Mouse (Mus musculus) liver, adult 2 months (tissue): ENCODE measurements at regions not wholly inside any gene's neighbourhood (a gene's known extent, or its start where the extent isn't known, plus 50 kb on each side); places are given as distances from the start of the nearest gene placed in this dataset.

Experiments
- CTCF ChIP-seq: fragments of 200-500 bp; IDR thresholded peaks from 2 replicates; pipeline ENCODE4 v1.5.1; 2011; ENCODE audit warnings: low read depth, low read length, control low read depth
- POLR2A ChIP-seq: fragments of 200-500 bp; IDR thresholded peaks from 2 replicates; pipeline ENCODE4 v1.6.1; 2011; ENCODE audit warnings: low read length, control low read depth; ENCODE audit not compliant: insufficient read depth; ENCODE audit errors: extremely low read depth

GRCm38 (mm10) chr15:68646865-68647264 is 2146.2 kb upstream of the Lrrc6 start:
- TF ChIP-seq POLR2A (no peak), CTCF (no peak)
